Mouse (Mus musculus) skeletal muscle tissue, adult 2 months (tissue): ENCODE data around the gene Krtap29-1.

Experiments used
- DNase-seq: peaks from one replicate; pipeline ENCODE4 v3.0.0-alpha.2; 2012; ENCODE audit warnings: low read depth, low spot score

The Krtap29-1 gene

DNA sequence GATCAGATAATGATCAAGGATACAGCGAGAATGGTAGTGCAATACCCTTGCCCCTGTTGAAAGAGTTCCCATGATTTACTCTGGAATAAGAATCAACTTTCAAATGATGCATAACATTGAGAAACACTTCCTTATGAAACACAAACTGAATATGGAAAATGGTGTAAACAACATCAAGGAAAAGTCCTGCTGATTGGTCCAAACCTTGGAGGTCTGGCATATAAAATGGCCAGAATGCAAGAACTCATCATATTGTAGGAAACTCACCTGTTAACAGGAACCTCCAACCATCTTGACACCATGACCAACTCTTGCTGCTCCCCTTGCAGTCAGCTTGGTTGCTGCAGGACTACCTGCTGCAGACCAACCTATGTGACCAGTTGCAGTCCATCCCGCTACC lies 30.7 kb downstream of the Krtap29-1 start, which contains the start of gene Krtap9-5:
Gene Krtap9-5, plus strand, starts transcription at position 301 of the 400 bp plus-strand sequence.
- no peak for DNase-seq

DNA sequence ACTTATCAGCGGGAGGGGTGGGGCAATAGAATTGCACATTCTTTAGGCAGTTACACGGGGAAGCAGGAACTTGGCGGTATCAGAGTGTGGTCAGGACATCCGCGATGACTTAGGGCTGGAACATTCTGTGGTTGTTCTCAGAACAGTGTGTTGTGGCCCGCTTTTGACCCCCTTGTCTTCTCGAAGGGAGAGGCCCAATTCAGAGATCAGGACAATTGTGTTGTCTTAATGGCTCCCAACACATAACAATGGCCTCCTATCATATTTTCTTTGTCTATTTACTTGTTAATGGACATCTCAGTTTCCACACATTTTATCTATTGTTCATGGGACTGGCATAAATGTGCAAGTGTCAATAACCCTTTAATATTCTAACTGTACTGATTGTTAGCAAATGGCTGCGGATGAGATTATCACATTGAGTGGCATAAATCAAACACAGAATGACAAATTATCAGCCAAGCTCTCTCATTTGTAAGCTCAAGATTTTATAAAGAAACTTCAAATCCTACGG lies 41.0 kb downstream of the Krtap29-1 start:
- no peak for DNase-seq

DNA sequence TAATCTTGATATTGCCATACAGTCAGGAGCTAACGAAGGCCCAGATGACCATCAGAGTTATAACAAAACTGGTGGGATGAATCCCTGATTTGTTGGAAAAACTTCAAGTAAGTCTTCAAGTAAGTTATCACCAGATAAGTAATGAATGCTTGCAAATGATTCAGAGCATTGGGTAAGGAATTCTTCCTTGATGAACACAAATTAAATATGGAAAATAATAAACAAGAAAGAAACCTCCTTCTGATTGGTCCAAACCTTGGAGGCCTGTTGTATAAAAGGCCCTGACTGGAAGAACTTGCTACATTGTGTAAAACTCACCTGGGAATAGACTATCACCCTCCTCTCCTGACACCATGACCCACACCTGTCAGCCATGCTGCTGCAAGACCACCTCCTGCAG lies 42.9 kb downstream of the Krtap29-1 start, which contains the start of gene Krtap31-2:
Gene Krtap31-2, plus strand, starts transcription at position 301 of the 400 bp plus-strand sequence.
- no peak for DNase-seq
